Mouse (Mus musculus): Measurements from ENCODE around the gene Gm2012. TPM values are rescaled to one million over a fixed set of nuclear protein-coding genes. Genes with fewer than 3 reads are reported as not detected.

Gm2012 gene
- total RNA-seq (2023): not detected

GRCm38 (mm10) chrX:26231255-26231654, at the start of gene Gm2012:
Gene Gm2012, minus strand, starts transcription at chrX:26231355.

Other genes with a start within 250 kb of the Gm2012 start
- gene Gm5168, start 180.3 kb downstream of the Gm2012 start, total RNA-seq (2023): not detected
- not detected for gene Gm2030, start 78.7 kb upstream of the Gm2012 start, total RNA-seq (2023)